Mouse (Mus musculus): Measurements from ENCODE around the gene Gtf2e1.

Gene Gtf2e1

GRCm38 (mm10) chr16:37540776-37541175 lies 1.2 kb upstream of the Gtf2e1 start:
- DNase-seq = no peak

GRCm38 (mm10) chr16:37539240-37539610 lies 364 bp downstream of the Gtf2e1 start:
- no peak for DNase-seq

GRCm38 (mm10) chr16:37533369-37534068 lies 6.1 kb downstream of the Gtf2e1 start:
- no peak for DNase-seq

GRCm38 (mm10) chr16:37532046-37532445 lies 7.5 kb downstream of the Gtf2e1 start:
- DNase-seq = no peak

- DNase-seq = no peak
Measured at GRCm38 (mm10) chr16:37530170-37530569, 9.4 kb downstream of the Gtf2e1 start.

- DNase-seq = no peak
Measured at GRCm38 (mm10) chr16:37526688-37527223, 12.8 kb downstream of the Gtf2e1 start.

- DNase-seq = no peak
Measured at GRCm38 (mm10) chr16:37525121-37525520, 14.5 kb downstream of the Gtf2e1 start.

- DNase-seq = no peak
Measured at GRCm38 (mm10) chr16:37522100-37522697, 17.4 kb downstream of the Gtf2e1 start.

- DNase-seq = no peak
Measured at GRCm38 (mm10) chr16:37520190-37521040, 19.2 kb downstream of the Gtf2e1 start.

GRCm38 (mm10) chr16:37519721-37520120 lies 19.9 kb downstream of the Gtf2e1 start:
- no peak for DNase-seq

GRCm38 (mm10) chr16:37518662-37519061 lies 20.9 kb downstream of the Gtf2e1 start:
- DNase-seq = no peak

- no peak for DNase-seq
Measured at GRCm38 (mm10) chr16:37517596-37518211, 21.9 kb downstream of the Gtf2e1 start.

GRCm38 (mm10) chr16:37516376-37516993 lies 23.1 kb downstream of the Gtf2e1 start:
- DNase-seq = no peak

- no peak for DNase-seq
Measured at GRCm38 (mm10) chr16:37514644-37515043, 24.9 kb downstream of the Gtf2e1 start.

GRCm38 (mm10) chr16:37511489-37511888 lies 28.1 kb downstream of the Gtf2e1 start:
- no peak for DNase-seq

- DNase-seq = no peak
Measured at GRCm38 (mm10) chr16:37506751-37507150, 32.8 kb downstream of the Gtf2e1 start.

GRCm38 (mm10) chr16:37504517-37504916 lies 35.1 kb downstream of the Gtf2e1 start:
- DNase-seq = no peak

- DNase-seq = no peak
Measured at GRCm38 (mm10) chr16:37498581-37498980, 41.0 kb downstream of the Gtf2e1 start.

- DNase-seq = no peak
Measured at GRCm38 (mm10) chr16:37495017-37495416, 44.6 kb downstream of the Gtf2e1 start.

GRCm38 (mm10) chr16:37486826-37487612 lies 52.6 kb downstream of the Gtf2e1 start:
- no peak for DNase-seq
